Mouse (Mus musculus): ENCODE data around the gene Elmsan1.

DNA sequence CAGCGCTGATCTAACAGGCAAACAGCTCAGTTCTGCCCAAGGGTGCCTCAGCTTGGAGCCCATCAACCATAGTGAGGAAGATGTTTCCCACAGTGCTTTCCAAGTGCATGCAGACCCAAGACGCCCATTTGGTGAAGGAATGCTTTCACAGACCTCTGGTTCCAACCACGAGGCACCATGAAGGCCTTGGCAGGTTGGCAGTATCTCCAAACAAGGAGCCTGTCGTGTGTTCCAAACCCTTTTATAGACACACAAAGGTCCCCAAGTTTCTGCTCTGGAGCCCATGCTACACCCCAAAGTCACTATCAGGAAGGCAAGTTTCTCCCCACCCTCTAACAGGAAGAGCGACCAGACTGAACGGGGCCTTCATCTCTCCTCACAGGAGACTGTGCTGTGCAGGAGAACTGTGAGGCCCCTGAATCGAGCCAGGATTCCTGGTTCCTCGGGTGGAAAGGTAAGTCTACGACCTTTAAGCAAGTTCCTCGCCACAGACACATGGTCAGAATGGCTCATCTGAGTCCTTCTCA is 13.0 kb downstream of the Elmsan1 start:
- TF ChIP-seq POLR2A (IDR thresholded peaks at IDR 0.05; ENCODE audit: low read depth, low read length) (no peak), CTCF (conservative IDR thresholded peaks at IDR 0.05; ENCODE audit: insufficient read depth, insufficient read length, low read depth, low read length) (no peak)

All from kidney, adult 2 months (tissue).